ENCODE assay signal across 21 mouse cellular contexts in the genomic region with DNA sequence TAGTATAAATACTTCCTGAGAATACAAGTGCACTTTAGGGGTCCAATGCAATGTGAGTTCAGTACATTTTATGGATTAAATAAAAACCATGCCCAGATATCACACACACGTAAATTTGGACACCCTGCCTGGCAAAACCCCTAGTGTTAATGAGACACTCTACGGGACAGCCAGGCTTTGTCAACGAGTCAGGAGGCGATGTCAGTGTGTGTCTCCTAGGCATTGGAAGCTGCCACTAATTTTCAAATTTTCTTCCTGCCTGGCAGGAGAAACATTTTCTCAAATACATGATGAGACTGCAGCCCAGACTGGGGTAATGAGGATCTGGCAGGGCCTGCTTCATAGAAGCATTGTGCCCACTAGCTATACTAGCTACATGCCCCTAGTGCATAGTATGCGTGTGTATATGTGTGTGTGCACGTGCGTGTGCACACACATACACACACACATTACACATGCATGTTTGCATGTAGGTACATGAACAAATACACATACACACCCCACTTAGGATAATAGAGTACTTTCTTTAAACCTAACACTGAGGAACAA.
"Had no signal": no experiment of that assay in that cellular context is flagged by ENCODE, and none has a peak within 500 bp of the region (broad histone marks: within the 10 kb centered on the region; RNA-seq: fewer than 3 reads in every experiment).

No protein-coding gene starts in this region.

- H3K4me2 ChIP-seq: limb, embryonic 13.5 days; liver, embryonic 12.5 days; liver, embryonic 15.5 days; midbrain, embryonic 11.5 days; midbrain, embryonic 15.5 days had no signal

- DNase-seq: kidney, adult 9 months; kidney, postnatal 14 days; kidney, postnatal 4 days; liver; lung, adult 2 months; lung, postnatal 14 days; lung, postnatal 4 days; right cerebral cortex, adult 18-20 months; right cerebral cortex, postnatal 14 days; right cerebral cortex, postnatal 4 days; thymus, adult 2 months; thymus, postnatal 14 days; thymus, postnatal 4 days had no signal

- H3K36me3 ChIP-seq: limb, embryonic 10.5 days; limb, embryonic 13.5 days; liver, embryonic 12.5 days; liver, embryonic 15.5 days; midbrain, embryonic 15.5 days had no signal

- ATAC-seq: liver, embryonic 12.5 days; midbrain, embryonic 15.5 days had no signal

- H3K9ac ChIP-seq: limb, embryonic 13.5 days; liver, embryonic 12.5 days; liver, embryonic 15.5 days; midbrain, embryonic 15.5 days had no signal

- H3K9me3 ChIP-seq: limb, embryonic 10.5 days; liver, embryonic 12.5 days; liver, embryonic 15.5 days; midbrain, embryonic 15.5 days had no signal

- H3K4me1 ChIP-seq: limb, embryonic 10.5 days; limb, embryonic 13.5 days; liver, embryonic 12.5 days; liver, embryonic 15.5 days; midbrain, embryonic 15.5 days had no signal

- H3K27ac ChIP-seq: limb, embryonic 10.5 days; limb, embryonic 13.5 days; liver, embryonic 12.5 days; liver, embryonic 15.5 days; midbrain, embryonic 15.5 days; stomach, postnatal 0 days had no signal

- H3K4me3 ChIP-seq: limb, embryonic 10.5 days; limb, embryonic 13.5 days; liver, embryonic 12.5 days; liver, embryonic 15.5 days; midbrain, embryonic 15.5 days; myocyte had no signal

- H3K27me3 ChIP-seq: limb, embryonic 13.5 days; liver, embryonic 12.5 days; liver, embryonic 15.5 days; midbrain, embryonic 15.5 days had no signal
